Mouse (Mus musculus): ENCODE data around the gene Olfr642. TPM values are rescaled to one million over a fixed set of nuclear protein-coding genes. Genes with fewer than 3 reads are reported as not detected.

The Olfr642 gene
- polyA plus RNA-seq (2012; fragmentation: generic; extraction: Trizol): not detected

DNA sequence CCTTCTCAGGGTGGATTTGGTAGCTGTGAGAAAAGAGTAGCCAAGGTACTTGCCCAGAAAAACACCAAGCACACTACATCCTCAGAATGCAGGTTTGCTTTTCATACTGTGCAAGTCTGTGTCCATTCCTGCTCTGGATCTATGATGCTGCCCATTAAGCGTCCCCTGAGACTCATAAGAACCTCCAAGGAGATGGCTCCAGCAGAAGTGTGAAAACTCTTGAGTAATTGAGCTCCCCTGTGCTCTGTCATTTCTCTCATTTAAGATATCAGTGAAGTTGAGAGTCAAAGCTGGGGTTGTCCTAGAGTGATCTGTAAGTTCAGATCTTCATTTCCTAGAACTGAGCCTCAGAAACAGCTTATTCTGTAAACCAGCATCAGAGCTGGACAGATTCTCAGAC is at the start of gene Olfr642:
TSS of gene Olfr642 (minus strand) at position 101 of the 400 bp plus-strand sequence.

DNA sequence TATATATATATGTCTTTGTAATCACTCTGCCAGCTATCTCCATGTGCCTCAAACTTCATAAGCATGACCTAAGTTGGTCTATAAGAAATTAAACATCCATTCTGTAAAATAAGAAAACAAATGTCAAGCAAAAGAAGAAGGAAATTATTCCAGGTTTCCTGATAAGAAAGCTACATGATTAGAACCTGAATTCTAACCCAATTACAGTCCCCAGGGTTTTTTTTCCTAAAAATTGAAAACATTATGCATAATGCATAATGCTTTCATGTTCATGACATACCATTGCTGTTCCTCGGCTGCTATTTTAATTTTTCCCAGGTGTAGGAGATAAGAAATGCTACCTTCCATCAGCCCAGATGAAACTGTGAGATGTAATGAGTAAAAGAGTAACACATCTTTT is 32.9 kb upstream of the Olfr642 start, which contains the start of gene Olfr645:
TSS of gene Olfr645 (minus strand) at position 101 of the 400 bp plus-strand sequence.

DNA sequence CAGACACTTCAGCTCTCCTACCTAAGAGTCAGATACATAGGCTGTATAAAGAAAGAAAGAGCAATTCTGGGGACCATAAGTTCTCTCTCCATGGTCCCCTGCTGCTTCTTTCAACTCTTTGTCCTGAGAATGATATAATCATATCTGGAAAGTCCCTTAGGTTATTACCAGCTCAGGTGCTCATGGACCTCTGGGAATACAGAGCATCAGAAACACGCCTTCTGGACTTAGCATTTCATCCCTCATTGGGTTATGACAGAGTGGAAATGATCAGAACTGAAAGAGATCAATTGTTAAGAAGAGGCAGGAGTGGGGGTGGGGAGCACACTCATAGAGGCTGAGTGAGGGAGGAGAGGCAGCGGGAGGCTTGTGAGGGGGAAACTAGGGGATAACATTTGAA is 19.3 kb upstream of the Olfr642 start, which contains the start of gene Olfr644:
TSS of gene Olfr644 (minus strand) at position 101 of the 400 bp plus-strand sequence.

DNA sequence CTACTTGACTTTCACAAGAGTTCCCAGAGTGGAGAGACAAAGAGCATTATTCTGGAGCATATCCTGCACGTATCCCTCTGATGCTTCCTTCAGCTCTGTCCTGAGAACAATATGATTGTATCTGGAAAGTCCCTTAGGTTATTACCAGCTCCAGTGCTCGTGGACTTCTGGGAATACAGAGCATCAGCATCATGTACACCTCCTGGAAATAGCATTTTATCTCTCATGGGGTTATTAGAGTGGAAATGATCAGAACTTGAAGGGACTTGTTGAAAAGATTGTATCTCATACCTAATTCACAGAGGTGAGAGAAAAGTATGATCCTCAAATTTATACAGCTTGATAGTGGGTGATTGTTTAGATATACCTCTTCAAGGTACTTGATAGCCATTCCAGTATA is 8.9 kb upstream of the Olfr642 start, which contains the start of gene 4930516K23Rik:
TSS of gene 4930516K23Rik (minus strand) at position 101 of the 400 bp plus-strand sequence.

DNA sequence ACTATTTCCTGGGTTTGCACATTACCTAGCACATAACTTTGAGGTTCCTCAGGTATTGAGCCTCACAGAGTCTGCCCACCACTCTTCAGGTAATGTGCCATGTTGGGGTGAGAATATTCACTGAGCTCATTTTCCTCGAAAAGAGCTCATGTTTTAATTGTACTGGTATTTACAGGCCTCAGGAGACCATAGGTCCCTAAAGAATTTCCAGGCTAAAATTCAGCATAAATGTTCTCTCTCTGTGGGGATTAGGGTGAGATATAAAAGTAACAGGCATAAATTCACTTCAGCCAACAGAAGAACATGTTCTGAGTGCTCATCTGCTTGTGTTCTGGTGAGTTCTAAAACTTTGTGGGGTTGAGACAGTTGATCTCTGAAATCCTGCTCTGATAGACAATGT is 17.3 kb downstream of the Olfr642 start, which contains the start of gene Olfr641:
TSS of gene Olfr641 (plus strand) at position 301 of the 400 bp plus-strand sequence.

DNA sequence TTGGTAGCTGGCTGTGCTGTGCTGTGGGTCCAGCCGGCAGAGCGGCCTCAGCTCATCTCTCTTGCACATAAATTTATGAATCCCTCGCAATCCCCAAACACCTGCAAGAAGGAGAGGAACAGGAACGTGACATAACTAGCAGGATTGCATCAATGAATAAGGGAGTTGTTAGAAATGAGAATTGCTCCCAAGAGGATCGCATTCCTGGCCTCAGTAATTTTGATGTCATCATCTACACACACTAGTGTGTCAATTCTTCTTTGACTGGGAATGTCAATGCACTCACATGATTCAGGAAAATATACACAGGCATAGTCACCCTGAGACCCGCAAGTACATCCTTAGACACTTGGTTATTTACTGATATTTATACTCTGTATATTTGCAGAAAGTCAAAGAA is 27.0 kb downstream of the Olfr642 start, which contains the start of gene Olfr640:
TSS of gene Olfr640 (minus strand) at position 101 of the 400 bp plus-strand sequence.

DNA sequence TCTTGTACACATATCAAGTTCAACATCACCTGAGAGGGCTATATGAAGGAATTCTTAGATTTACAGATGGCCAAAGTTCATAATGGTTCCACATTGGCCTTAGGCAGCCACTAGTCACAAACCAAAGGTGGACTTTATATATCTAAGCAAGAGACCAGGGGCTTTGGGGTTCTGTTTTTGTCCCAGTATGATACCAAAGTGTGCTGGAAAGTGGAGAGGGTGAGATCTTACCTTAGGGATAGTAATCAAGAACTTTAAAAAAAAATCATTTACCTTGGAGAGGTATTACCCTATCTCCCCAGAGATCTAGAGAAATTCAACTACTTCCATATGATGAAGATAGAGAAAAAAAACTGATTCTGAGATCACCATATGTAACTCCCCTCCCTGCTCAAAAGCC is 35.3 kb downstream of the Olfr642 start, which contains the start of gene Olfr639:
TSS of gene Olfr639 (minus strand) at position 101 of the 400 bp plus-strand sequence.

DNA sequence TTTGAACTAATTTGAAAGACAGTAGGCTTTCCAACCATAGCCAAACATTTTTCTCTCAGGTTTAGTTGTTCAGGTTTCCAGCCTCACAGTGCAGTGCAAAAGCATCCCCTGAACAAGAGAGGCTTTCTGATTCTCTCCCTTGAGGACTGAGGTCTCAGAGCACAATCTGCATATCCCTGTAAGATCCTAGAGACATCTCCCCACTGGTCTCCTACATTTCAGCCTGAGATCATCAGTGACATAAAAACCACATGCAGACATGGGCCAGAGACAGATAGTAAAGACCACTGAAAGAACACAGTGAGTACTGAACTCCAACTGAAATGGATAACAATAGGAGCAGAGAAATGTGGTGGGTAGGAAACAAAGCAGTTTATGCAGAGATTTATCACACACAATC is 54.0 kb downstream of the Olfr642 start, which contains the start of gene Olfr638:
TSS of gene Olfr638 (plus strand) at position 301 of the 400 bp plus-strand sequence.

Other genes with a start within 250 kb of the Olfr642 start
- not detected for gene Hbb-bt, start 238.7 kb downstream of the Olfr642 start, polyA plus RNA-seq (2012; fragmentation: generic; extraction: Trizol)
- not detected for gene Hbb-bs, start 224.6 kb downstream of the Olfr642 start, polyA plus RNA-seq (2012; fragmentation: generic; extraction: Trizol)
- gene Hbb-bh2, start 212.1 kb downstream of the Olfr642 start, polyA plus RNA-seq (2012; fragmentation: generic; extraction: Trizol): not detected
- under 1 TPM; 0.08 to 0.97 TPM for gene Hbb-bh1, start 209.5 kb downstream of the Olfr642 start, polyA plus RNA-seq (2012; fragmentation: generic; extraction: Trizol)
- under 1 TPM in 1 of 2 experiments, not detected in 1; 0.06 TPM for gene Hbb-y, start 199.4 kb downstream of the Olfr642 start, polyA plus RNA-seq (2012; fragmentation: generic; extraction: Trizol)
- gene Olfr66, start 166.4 kb downstream of the Olfr642 start, polyA plus RNA-seq (2012; fragmentation: generic; extraction: Trizol): not detected
- gene Olfr64, start 158.2 kb downstream of the Olfr642 start, polyA plus RNA-seq (2012; fragmentation: generic; extraction: Trizol): not detected
- gene Olfr65, start 149.2 kb downstream of the Olfr642 start, polyA plus RNA-seq (2012; fragmentation: generic; extraction: Trizol): under 1 TPM in 1 of 2 experiments, not detected in 1; 0.05 TPM
- gene Olfr631, start 123.8 kb downstream of the Olfr642 start, polyA plus RNA-seq (2012; fragmentation: generic; extraction: Trizol): not detected
- gene Olfr632, start 118.3 kb downstream of the Olfr642 start, polyA plus RNA-seq (2012; fragmentation: generic; extraction: Trizol): not detected
- gene Olfr633, start 108.2 kb downstream of the Olfr642 start, polyA plus RNA-seq (2012; fragmentation: generic; extraction: Trizol): not detected
- gene Olfr635, start 81.5 kb downstream of the Olfr642 start, polyA plus RNA-seq (2012; fragmentation: generic; extraction: Trizol): not detected
- not detected for gene Olfr638, start 53.9 kb downstream of the Olfr642 start, polyA plus RNA-seq (2012; fragmentation: generic; extraction: Trizol)
- gene Olfr639, start 35.4 kb downstream of the Olfr642 start, polyA plus RNA-seq (2012; fragmentation: generic; extraction: Trizol): not detected
- not detected for gene Olfr640, start 27.1 kb downstream of the Olfr642 start, polyA plus RNA-seq (2012; fragmentation: generic; extraction: Trizol)
- not detected for gene Olfr641, start 17.2 kb downstream of the Olfr642 start, polyA plus RNA-seq (2012; fragmentation: generic; extraction: Trizol)
- gene 4930516K23Rik, start 8.8 kb upstream of the Olfr642 start, polyA plus RNA-seq (2012; fragmentation: generic; extraction: Trizol): not detected
- not detected for gene Olfr644, start 19.2 kb upstream of the Olfr642 start, polyA plus RNA-seq (2012; fragmentation: generic; extraction: Trizol)
- not detected for gene Olfr645, start 32.8 kb upstream of the Olfr642 start, polyA plus RNA-seq (2012; fragmentation: generic; extraction: Trizol)
- not detected for gene Olfr646, start 52.2 kb upstream of the Olfr642 start, polyA plus RNA-seq (2012; fragmentation: generic; extraction: Trizol)
- not detected for gene Ubqln5, start 77.2 kb upstream of the Olfr642 start, polyA plus RNA-seq (2012; fragmentation: generic; extraction: Trizol)
- not detected for gene Olfr643, start 84.7 kb upstream of the Olfr642 start, polyA plus RNA-seq (2012; fragmentation: generic; extraction: Trizol)
- gene Ubqln3, start 90.6 kb upstream of the Olfr642 start, polyA plus RNA-seq (2012; fragmentation: generic; extraction: Trizol): not detected
- gene Ubqlnl, start 97.9 kb upstream of the Olfr642 start, polyA plus RNA-seq (2012; fragmentation: generic; extraction: Trizol): not detected
- gene Olfm5, start 112.2 kb upstream of the Olfr642 start, polyA plus RNA-seq (2012; fragmentation: generic; extraction: Trizol): not detected
- gene Olfr648, start 130.7 kb upstream of the Olfr642 start, polyA plus RNA-seq (2012; fragmentation: generic; extraction: Trizol): under 1 TPM in 1 of 2 experiments, not detected in 1; 0.01 TPM
- gene Olfr649, start 143.3 kb upstream of the Olfr642 start, polyA plus RNA-seq (2012; fragmentation: generic; extraction: Trizol): not detected
- under 1 TPM; 0.07 to 0.15 TPM for gene Trim6, start 166.1 kb upstream of the Olfr642 start, polyA plus RNA-seq (2012; fragmentation: generic; extraction: Trizol)
- under 1 TPM; 0.01 to 0.54 TPM for gene Trim34a, start 191.8 kb upstream of the Olfr642 start, polyA plus RNA-seq (2012; fragmentation: generic; extraction: Trizol)
- gene Trim5, start 235.4 kb upstream of the Olfr642 start, polyA plus RNA-seq (2012; fragmentation: generic; extraction: Trizol): not detected

All from C3H10T1/2 (cell line).